Mouse (Mus musculus) neutrophil, adult 83 days (primary cell): ENCODE results near the gene Prl3d3. TPM values are rescaled to one million over a fixed set of nuclear protein-coding genes. Genes with fewer than 3 reads are reported as not detected.

Source experiments
- total RNA-seq, 2 experiments: library from RNA; stranded (reverse); gene quantifications; one replicate each; pipeline ENCODE4 v1.2.4; 2023

The Prl3d3 gene
- total RNA-seq: not detected

GRCm38 (mm10) chr13:27156490-27156889 lies at the start of gene Prl3d3:
Gene Prl3d3 (plus strand): TSS chr13:27156790.

DNA sequence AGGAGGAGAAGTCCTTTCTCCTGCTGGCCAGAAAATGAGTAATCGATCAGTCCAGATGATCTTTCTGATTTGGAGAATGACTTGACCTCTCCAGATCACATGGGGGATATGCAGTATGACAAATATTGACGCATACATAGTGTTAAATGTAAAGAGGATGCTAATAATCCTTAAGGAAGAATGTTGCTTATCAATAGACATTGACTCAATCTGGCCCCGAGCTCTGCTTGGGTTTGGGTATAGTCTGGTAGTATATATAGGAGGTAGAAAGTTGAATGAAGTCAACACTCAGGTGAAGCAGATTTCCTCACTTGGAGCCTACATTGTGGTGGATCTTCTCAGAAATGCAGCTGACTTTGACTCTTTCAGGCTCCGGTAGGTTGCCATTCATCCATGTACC lies 35.2 kb upstream of the Prl3d3 start, which contains the start of gene Prl3d2:
Gene Prl3d2 (plus strand): TSS at position 301 of the 400 bp plus-strand sequence.

GRCm38 (mm10) chr13:27196359-27196758 lies 39.8 kb downstream of the Prl3d3 start, which contains the start of gene Prl3c1:
Gene Prl3c1 (plus strand): TSS chr13:27196659.

Other genes with a start within 250 kb of the Prl3d3 start
- not detected for gene Prl, start 99.2 kb upstream of the Prl3d3 start, total RNA-seq
- gene Prl3d1, start 62.6 kb upstream of the Prl3d3 start, total RNA-seq: not detected
- gene Prl3d2, start 35.1 kb upstream of the Prl3d3 start, total RNA-seq: not detected
- gene Prl3c1, start 39.9 kb downstream of the Prl3d3 start, total RNA-seq: not detected
- gene Prl3b1, start 85.1 kb downstream of the Prl3d3 start, total RNA-seq: not detected
- not detected for gene Prl3a1, start 102.6 kb downstream of the Prl3d3 start, total RNA-seq
- gene Prl6a1, start 155.8 kb downstream of the Prl3d3 start, total RNA-seq: not detected
- gene Prl8a2, start 188.9 kb downstream of the Prl3d3 start, total RNA-seq: not detected
- gene Prl2b1, start 234.1 kb downstream of the Prl3d3 start, total RNA-seq: not detected